Mouse (Mus musculus): ENCODE results near the gene Wdr11. TPM values are rescaled to one million over a fixed set of nuclear protein-coding genes. Genes with fewer than 3 reads are reported as not detected.

The Wdr11 gene
- total and polyA plus RNA-seq, 3 experiments = 24.8 to 37.6 (median 26.1) TPM

GRCm38 (mm10) chr7:129636992-129637391 is 45.3 kb downstream of the Wdr11 start:
- no peak for TF ChIP-seq HCFC1 (IDR thresholded peaks at IDR 0.05; ENCODE audit: low read depth, low read length)
- TF ChIP-seq CHD1 (IDR thresholded peaks at IDR 0.05; ENCODE audit: low read depth, low read length) = no peak
- TF ChIP-seq MAX (IDR thresholded peaks at IDR 0.05; ENCODE audit: low read length) = no peak
- no peak for TF ChIP-seq ZNF384 (IDR thresholded peaks at IDR 0.05; ENCODE audit: low read depth, low read length)
- no peak for TF ChIP-seq ZKSCAN1 (IDR thresholded peaks at IDR 0.05; ENCODE audit: borderline replicate concordance, low read depth, low read length)
- TF ChIP-seq MAFK (IDR thresholded peaks at IDR 0.05; ENCODE audit: insufficient replicate concordance, low read length) = no peak
- TF ChIP-seq MYC (IDR thresholded peaks at IDR 0.05; ENCODE audit: low read depth, low read length) = no peak
- no peak for TF ChIP-seq SMC3 (IDR thresholded peaks at IDR 0.05; ENCODE audit: low read depth, low read length)
- TF ChIP-seq CTCF (conservative IDR thresholded peaks at IDR 0.05 in 1 of 2, IDR thresholded peaks at IDR 0.05 in 1 of 2; ENCODE audit: low read depth in 2 of 2, low read length in 2 of 2) = no peak
- no peak for TF ChIP-seq BHLHE40 (IDR thresholded peaks at IDR 0.05; ENCODE audit: low read depth, low read length)
- TF ChIP-seq NELFE (IDR thresholded peaks at IDR 0.05; ENCODE audit: low read depth, low read length) = no peak
- TF ChIP-seq USF2 (conservative IDR thresholded peaks at IDR 0.05; ENCODE audit: low read depth, low read length) = no peak
- no peaks in the 10 kb centered on the region for H3K4me1 ChIP-seq (ENCODE audit: control insufficient read depth in 1 of 2, insufficient read depth in 2 of 2)
- no peaks in the 10 kb centered on the region for H3K9me3 ChIP-seq (replicated peaks; ENCODE audit: low read length)
- H3K27me3 ChIP-seq (replicated peaks) = no peaks in the 10 kb centered on the region
- H3K79me2 ChIP-seq (replicated peaks; ENCODE audit: control insufficient read depth, extremely low read depth, insufficient read depth, poor library complexity, severe bottlenecking) = no peaks in the 10 kb centered on the region
- no peak overlapping the region for H3K27ac ChIP-seq (ENCODE audit: insufficient read depth, low read depth)
- peaks cover 38 to 60% of the 10 kb centered on the region in 2 experiments for H3K36me3 ChIP-seq (replicated peaks in 1 of 2; ENCODE audit: control insufficient read depth in 1 of 2, insufficient read depth in 1 of 2, low read length in 1 of 2)
- in situ Hi-C loops (cut with MboI; ENCODE audit: low pct_ligation_motif_present, low pct_unique_long_range_greater_than_20kb, low sequenced_read_pairs) = loop anchor here (25.0 kb wide), 1 partner anchor 850 kb away; no protein-coding TSS in a partner anchor
- dilution Hi-C loops (cut with MboI; ENCODE audit: extremely low pct_ligation_motif_present, extremely low pct_unique_long_range_greater_than_20kb, low sequenced_read_pairs) = no loop called here
- no peak overlapping the region for H3K4me2 ChIP-seq (ENCODE audit: insufficient read depth, low read depth, poor library complexity, severe bottlenecking)
- DNase-seq (ENCODE audit: extremely low read depth) = no peak
- H3K9ac ChIP-seq (ENCODE audit: insufficient read depth, low read depth) = no peak overlapping the region
- no peak overlapping the region for H3K4me3 ChIP-seq (replicated peaks in 1 of 3; ENCODE audit: low read depth in 2 of 3, low read length in 2 of 3, poor library complexity in 1 of 3)

GRCm38 (mm10) chr7:129637906-129638475 is 46.3 kb downstream of the Wdr11 start:
- Histone ChIP-seq H3K27ac (ENCODE audit: insufficient read depth, low read depth) (no peak overlapping the region), H3K79me2 (replicated peaks; ENCODE audit: control insufficient read depth, extremely low read depth, insufficient read depth, poor library complexity, severe bottlenecking) (no peaks in the 10 kb centered on the region), H3K9me3 (replicated peaks; ENCODE audit: low read length) (no peaks in the 10 kb centered on the region), H3K4me2 (ENCODE audit: insufficient read depth, low read depth, poor library complexity, severe bottlenecking) (no peak overlapping the region), H3K4me3 (replicated peaks in 1 of 3; ENCODE audit: low read depth in 2 of 3, low read length in 2 of 3, poor library complexity in 1 of 3) (no peak overlapping the region), H3K27me3 (replicated peaks) (peaks cover 6% of the 10 kb centered on the region), H3K4me1 (ENCODE audit: control insufficient read depth in 1 of 2, insufficient read depth in 2 of 2) (no peaks in the 10 kb centered on the region), H3K36me3 (replicated peaks in 1 of 2; ENCODE audit: control insufficient read depth in 1 of 2, insufficient read depth in 1 of 2, low read length in 1 of 2) (peaks cover 30 to 50% of the 10 kb centered on the region in 2 experiments), H3K9ac (ENCODE audit: insufficient read depth, low read depth) (no peak overlapping the region)
- no peak for TF ChIP-seq GABPA (IDR thresholded peaks at IDR 0.05; ENCODE audit: insufficient replicate concordance, low read depth, low read length)
- TF ChIP-seq ZNF384 (IDR thresholded peaks at IDR 0.05; ENCODE audit: low read depth, low read length) = no peak
- TF ChIP-seq ELF1 (IDR thresholded peaks at IDR 0.05; ENCODE audit: low read depth, low read length) = no peak
- no peak for TF ChIP-seq ZC3H11A (IDR thresholded peaks at IDR 0.05; ENCODE audit: low read depth, low read length)
- no peak for TF ChIP-seq E2F4 (IDR thresholded peaks at IDR 0.05; ENCODE audit: insufficient replicate concordance, low read depth, low read length)
- no peak for TF ChIP-seq ZKSCAN1 (IDR thresholded peaks at IDR 0.05; ENCODE audit: borderline replicate concordance, low read depth, low read length)
- no peak for TF ChIP-seq TCF12 (IDR thresholded peaks at IDR 0.05; ENCODE audit: low read depth, low read length)
- TF ChIP-seq MYC (IDR thresholded peaks at IDR 0.05; ENCODE audit: low read depth, low read length) = no peak
- in situ Hi-C loops (cut with MboI; ENCODE audit: low pct_ligation_motif_present, low pct_unique_long_range_greater_than_20kb, low sequenced_read_pairs) (loop anchor here (25.0 kb wide), 1 partner anchor 849 kb away; no protein-coding TSS in a partner anchor), dilution Hi-C loops (cut with MboI; ENCODE audit: extremely low pct_ligation_motif_present, extremely low pct_unique_long_range_greater_than_20kb, low sequenced_read_pairs) (no loop called here)
- DNase-seq (ENCODE audit: extremely low read depth) = no peak
